Mouse (Mus musculus): ENCODE results near the gene Mthfd1. TPM values are rescaled to one million over a fixed set of nuclear protein-coding genes. Genes with fewer than 3 reads are reported as not detected.

Gene Mthfd1
- polyA plus RNA-seq, 1 experiment, result 23.4 TPM

Other genes starting within 250 kb of the Mthfd1 start
- 0.02 and 0.04 TPM in 2 replicates for gene Esr2, start 78.0 kb upstream of the Mthfd1 start, polyA plus RNA-seq (2012; rRNA removed)
- not detected in 2 replicates for gene Tex21, start 8.6 kb upstream of the Mthfd1 start, polyA plus RNA-seq (2012; rRNA removed)
- 0.06 and 0.08 TPM in 2 replicates for gene Akap5, start 69.6 kb downstream of the Mthfd1 start, polyA plus RNA-seq (2012; rRNA removed)
- gene Zbtb25, start 114.3 kb downstream of the Mthfd1 start, polyA plus RNA-seq (2012; rRNA removed), result 3.7 and 4.6 TPM in 2 replicates
- 0.83 and 1.5 TPM in 2 replicates for gene Zbtb1, start 115.0 kb downstream of the Mthfd1 start, polyA plus RNA-seq (2012; rRNA removed)
- gene Hspa2, start 148.9 kb downstream of the Mthfd1 start, polyA plus RNA-seq (2012; rRNA removed), result 12.9 and 17.3 TPM in 2 replicates
- gene Ppp1r36, start 162.2 kb downstream of the Mthfd1 start, polyA plus RNA-seq (2012; rRNA removed), result not detected in 2 replicates